ENCODE assay signal across 8 mouse cellular contexts in genomic region chr19:46308303-46308702, GRCm38 (mm10). TPM values are rescaled to one million over a fixed set of nuclear protein-coding genes. Genes with fewer than 3 reads are reported as not detected.
A peak's percentile ranks its signal among the peaks of the same experiment; 100 is the strongest.
DNase-seq lines count a peak whose midpoint lies in the region; ATAC-seq and TF ChIP-seq lines count a peak whose summit lies in the region.

No protein-coding gene starts in this region.

- DNase-seq in heart, adult 11 months = peak; percentile 93
- DNase-seq in heart, adult 8-10 months (ENCODE audit: low spot score) = no peak
- DNase-seq in spleen, postnatal 4 days (ENCODE audit: low spot score in 2 of 2) = peak; percentile 11 to 66
- no peak for DNase-seq in spleen, postnatal 14 days (ENCODE audit: low spot score in 2 of 2)
- DNase-seq in hindbrain, postnatal 0 days (ENCODE audit: low spot score) = no peak
- DNase-seq in naive thymus-derived CD4-positive, alpha-beta T cell, adult 2 months (ENCODE audit: low read depth) = peak; percentile 34
- DNase-seq in embryo, embryonic 11 days = no peak

- 64% methylated on average over 16 of the region's 16 CpGs for WGBS in hindbrain, postnatal 0 days

- H3K4me1 ChIP-seq in hindbrain, postnatal 0 days (ENCODE audit: insufficient read depth, low read length) = peaks cover 6% of the 10 kb centered on the region; the same call in 1 of the 2 replicates

- peaks cover 23% of the 10 kb centered on the region; the same call in 1 of the 2 replicates for H3K36me3 ChIP-seq in hindbrain, postnatal 0 days (ENCODE audit: insufficient read depth, low read length)

- no peaks in the 10 kb centered on the region for H3K9me3 ChIP-seq in hindbrain, postnatal 0 days (ENCODE audit: low read length)

- peak overlapping the region; percentile 86 for H3K4me2 ChIP-seq in hindbrain, postnatal 0 days (ENCODE audit: low read depth, low read length)

- 0 out of 2 replicates have a peak, but pooled peaks cover 4% of the 10 kb centered on the region for H3K27me3 ChIP-seq in hindbrain, postnatal 0 days (ENCODE audit: insufficient read depth, low read length)

- H3K27ac ChIP-seq in hindbrain, postnatal 0 days = no peak overlapping the region

- H3K9ac ChIP-seq in hindbrain, postnatal 0 days (replicated peaks; ENCODE audit: low read length) = no peak overlapping the region

- no peak for ATAC-seq in hindbrain, postnatal 0 days
- ATAC-seq in frontal cortex, adult (ENCODE audit: low TSS enrichment) = no peak

- no peak for TF ChIP-seq CTCF in hindbrain, postnatal 0 days (IDR thresholded peaks at IDR 0.05; ENCODE audit: low read depth)

- H3K4me3 ChIP-seq in hindbrain, postnatal 0 days (ENCODE audit: low read length) = peak overlapping the region; percentile 45; the same call in 1 of the 2 replicates

RNA-seq across cellular contexts. Expression of gene Nfkb2, which starts 4.2 kb away (rescaled TPM):
- 10 to 100 TPM; 17.9 to 22.3 (median 20.1) TPM for total RNA-seq in heart, adult 8-10 months (2022)
- total RNA-seq in hindbrain, postnatal 0 days (2014; rRNA removed) = 3.5 and 4.7 TPM in 2 replicates
- polyA plus RNA-seq in hindbrain, postnatal 0 days (2015; fragmentation: Nextera tagmentation; extraction: Ambion mirVana) = 1.7 and 1.9 TPM in 2 replicates

RNA-seq across cellular contexts. Expression of gene Psd, which starts 18.7 kb away (rescaled TPM):
- under 1 TPM; 0.35 to 0.86 (median 0.53) TPM for total RNA-seq in heart, adult 8-10 months (2022)
- total RNA-seq in hindbrain, postnatal 0 days (2014; rRNA removed) = 380 and 396 TPM in 2 replicates
- 115 and 123 TPM in 2 replicates for polyA plus RNA-seq in hindbrain, postnatal 0 days (2015; fragmentation: Nextera tagmentation; extraction: Ambion mirVana)

RNA-seq across cellular contexts. Expression of gene Fbxl15, which starts 19.7 kb away (rescaled TPM):
- 1 to 10 TPM; 4.0 to 6.4 (median 5.6) TPM for total RNA-seq in heart, adult 8-10 months (2022)
- total RNA-seq in hindbrain, postnatal 0 days (2014; rRNA removed) = 69.1 and 71.4 TPM in 2 replicates
- 53.3 and 54.2 TPM in 2 replicates for polyA plus RNA-seq in hindbrain, postnatal 0 days (2015; fragmentation: Nextera tagmentation; extraction: Ambion mirVana)

RNA-seq across cellular contexts. Expression of gene Cuedc2, which starts 30.2 kb away (rescaled TPM):
- 10 to 100 TPM; 76.5 to 91.0 (median 83.5) TPM for total RNA-seq in heart, adult 8-10 months (2022)
- total RNA-seq in hindbrain, postnatal 0 days (2014; rRNA removed) = 125 and 134 TPM in 2 replicates
- 312 and 326 TPM in 2 replicates for polyA plus RNA-seq in hindbrain, postnatal 0 days (2015; fragmentation: Nextera tagmentation; extraction: Ambion mirVana)

RNA-seq across cellular contexts. Expression of gene Mfsd13a, which starts 32.6 kb away (rescaled TPM):
- 1 to 10 TPM; 3.7 to 4.5 (median 3.8) TPM for total RNA-seq in heart, adult 8-10 months (2022)
- 7.5 and 12.3 TPM in 2 replicates for total RNA-seq in hindbrain, postnatal 0 days (2014; rRNA removed)
- polyA plus RNA-seq in hindbrain, postnatal 0 days (2015; fragmentation: Nextera tagmentation; extraction: Ambion mirVana) = 9.9 and 10.5 TPM in 2 replicates

Comparison
In these comparisons a context has a peak if more than half of its experiments do, and no peak if none do; other contexts are left out.
1. DNase-seq: peak in heart, adult 11 months (single experiment), spleen, postnatal 4 days (2 of 2) and naive thymus-derived CD4-positive, alpha-beta T cell, adult 2 months (single experiment); none in heart, adult 8-10 months (single experiment), spleen, postnatal 14 days (0 of 2), hindbrain, postnatal 0 days (single experiment) and embryo, embryonic 11 days (single experiment).
2. RNA of gene Psd, which starts 18.7 kb away (total RNA-seq): 380 to 396 TPM in hindbrain, postnatal 0 days; 0.35 to 0.86 TPM in heart, adult 8-10 months; every median in the first group is over 100 times any median in the second.